Mouse (Mus musculus) heart, adult 11 months (tissue): Measurements from ENCODE around the gene Pparg.

Experiments
- DNase-seq: peaks from one replicate; pipeline ENCODE4 v3.0.0; 2022

The Pparg gene

DNA sequence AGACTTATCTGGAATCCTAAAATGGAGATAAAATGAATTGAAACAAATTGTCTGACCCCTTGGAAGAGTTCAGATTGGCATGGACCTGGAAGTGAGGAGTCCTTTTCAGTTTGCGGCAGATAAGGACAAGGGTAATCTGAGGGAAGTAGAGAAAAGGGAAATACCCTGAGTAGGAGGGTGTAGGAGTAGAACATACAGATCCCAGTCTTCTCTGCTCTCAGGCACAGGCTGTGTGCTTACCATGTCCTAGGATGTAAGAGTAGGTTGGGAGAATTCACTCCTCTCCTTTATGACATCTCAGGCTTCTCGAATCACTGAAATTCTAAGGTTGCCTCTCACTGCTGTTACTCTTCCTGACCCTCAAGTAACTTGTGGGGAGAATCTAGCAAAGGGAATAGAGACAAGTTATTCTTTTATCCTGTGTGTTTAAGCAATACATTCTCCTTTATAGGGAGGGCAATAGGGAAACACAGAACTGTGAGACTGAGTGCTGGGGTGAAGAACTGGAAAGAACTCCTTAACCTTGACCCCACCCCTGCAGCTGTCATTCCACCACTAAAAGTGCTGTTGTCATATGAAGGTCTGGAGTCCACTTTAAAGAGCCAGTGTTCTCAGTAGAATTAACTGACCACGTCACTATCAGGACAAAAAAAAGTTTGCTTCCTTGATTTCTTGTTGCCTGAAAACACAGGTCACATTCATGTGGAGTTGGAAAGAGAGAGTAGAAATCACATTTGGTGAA lies 6.3 kb downstream of the Pparg start:
- DNase-seq, result no peak

DNA sequence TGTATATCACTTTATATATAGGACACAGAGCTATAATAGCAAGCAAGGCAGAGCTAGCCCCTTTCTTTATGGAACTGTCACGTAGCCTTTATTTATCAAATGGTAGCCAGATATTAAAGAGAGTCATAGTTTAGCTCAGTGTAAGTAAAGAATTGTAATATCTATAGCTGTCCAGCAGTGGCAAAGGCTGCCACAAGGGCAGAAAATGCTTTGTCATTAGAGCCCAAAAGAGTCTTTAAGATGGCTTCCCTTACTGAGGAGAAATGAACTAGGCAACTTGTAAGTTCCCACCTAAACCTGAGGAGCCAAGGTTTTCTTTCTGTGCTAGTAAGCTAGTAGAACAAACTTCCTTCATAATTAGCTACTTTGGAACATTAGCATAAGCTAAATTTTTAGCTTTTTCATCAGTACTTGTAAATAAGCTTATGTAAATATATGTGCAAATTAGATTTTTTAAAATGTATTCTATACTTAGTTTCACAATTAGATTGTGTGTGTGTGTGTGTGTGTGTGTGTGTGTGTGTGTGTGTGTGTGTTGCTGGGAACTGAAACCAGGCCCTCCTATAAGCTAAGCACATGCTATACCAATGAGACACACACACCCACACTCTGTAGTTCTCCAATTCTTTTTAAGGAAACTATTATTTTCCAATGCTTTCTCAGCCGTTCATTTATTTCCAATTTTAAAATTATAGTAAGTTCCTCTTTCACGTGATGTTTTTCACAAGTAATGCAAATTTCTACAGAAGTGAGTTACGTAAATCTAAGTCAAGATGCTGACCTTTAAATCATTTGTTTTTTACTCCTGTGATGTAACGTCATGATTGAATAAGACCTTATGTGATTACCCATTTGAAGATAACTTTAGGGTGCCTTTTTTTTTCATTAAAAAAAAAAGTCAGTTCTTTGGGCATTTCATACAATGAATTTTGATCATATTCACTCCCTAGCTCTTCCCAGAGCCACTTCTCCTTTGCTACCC lies 14.4 kb downstream of the Pparg start:
- no peak for DNase-seq

DNA sequence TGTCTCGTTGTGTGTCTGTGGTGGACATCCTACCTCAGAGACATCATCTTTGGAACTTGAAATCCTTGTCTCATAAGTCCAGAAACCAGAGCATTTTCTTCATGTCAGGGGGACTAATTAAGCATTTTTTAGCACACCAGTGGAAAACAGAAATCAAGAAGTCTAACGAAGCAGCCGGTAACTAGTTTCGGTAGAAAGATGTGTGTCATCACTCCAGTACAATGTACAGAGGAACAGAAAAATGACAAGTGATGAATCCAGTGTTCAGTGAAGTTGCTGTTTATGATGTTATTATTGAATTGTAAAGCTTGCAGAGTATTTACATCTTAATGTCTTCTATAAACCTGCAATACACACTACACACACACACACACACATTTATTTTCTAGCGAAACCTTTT lies 19.8 kb downstream of the Pparg start:
- DNase-seq, result no peak

DNA sequence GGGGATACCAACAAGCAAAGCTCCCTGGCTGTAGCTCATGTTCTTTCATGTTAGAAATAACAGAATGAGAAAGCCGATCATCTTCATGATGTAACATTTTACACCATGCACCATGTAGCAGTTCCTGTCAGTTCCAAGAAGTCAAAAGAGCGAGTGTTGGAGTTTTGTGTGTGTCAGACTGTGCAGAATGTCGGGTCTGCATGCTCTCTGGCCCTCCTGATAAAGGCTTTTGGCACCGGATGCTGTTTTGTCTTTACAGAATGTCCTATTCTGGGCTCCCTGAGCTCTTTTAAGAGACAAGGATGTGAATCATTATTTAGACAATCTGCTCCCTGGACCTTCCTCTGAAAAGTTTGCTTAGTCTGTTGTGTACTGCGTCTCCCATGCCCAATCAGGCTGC lies 22.0 kb downstream of the Pparg start:
- DNase-seq, result peak; percentile 96

DNA sequence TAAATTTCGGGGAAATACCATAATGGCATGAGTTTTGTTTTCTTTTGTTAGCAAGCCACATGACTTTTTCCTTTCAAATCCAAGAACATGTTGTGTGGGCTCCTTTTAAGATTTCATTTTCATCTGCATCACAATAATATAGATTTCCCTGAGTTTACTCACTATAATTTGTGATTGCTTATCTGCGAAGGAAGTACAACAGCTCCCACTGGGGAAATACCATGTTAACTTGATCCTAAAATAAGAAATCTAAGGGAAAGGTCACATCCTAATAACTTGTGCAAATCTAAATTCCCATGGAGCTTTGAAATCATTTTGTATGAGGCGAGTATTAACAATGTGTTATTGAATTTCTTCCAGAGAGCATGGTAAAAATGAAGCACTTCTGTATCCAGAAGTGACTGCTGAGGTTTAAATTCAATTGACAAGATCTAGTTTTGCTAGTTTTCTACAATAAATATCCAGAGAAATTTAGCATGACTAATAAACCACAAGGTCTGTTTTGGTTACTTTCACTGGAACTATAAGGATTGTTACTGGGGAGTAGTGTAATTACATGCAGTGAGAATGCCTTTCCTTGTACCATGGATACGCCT lies 29.3 kb downstream of the Pparg start:
- no peak for DNase-seq

DNA sequence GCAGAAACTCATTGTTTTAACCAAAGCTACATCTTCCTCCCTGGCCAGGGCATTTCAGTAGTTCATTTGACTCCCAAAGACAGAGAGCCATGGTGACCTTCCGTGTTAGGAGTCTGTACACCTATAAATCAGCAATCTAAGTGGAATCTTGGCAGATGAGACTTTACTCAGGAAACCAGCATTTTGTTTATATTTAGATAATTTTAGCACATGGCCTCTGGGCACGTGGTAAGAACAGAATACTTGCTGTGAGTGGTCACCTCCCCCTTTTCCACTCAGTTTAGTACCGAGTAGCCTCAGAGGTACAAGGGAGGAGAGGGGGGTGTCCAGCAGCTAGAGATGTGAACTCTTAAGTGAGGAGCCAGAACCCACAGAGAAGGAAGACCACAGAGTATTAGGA lies 36.2 kb downstream of the Pparg start:
- no peak for DNase-seq

DNA sequence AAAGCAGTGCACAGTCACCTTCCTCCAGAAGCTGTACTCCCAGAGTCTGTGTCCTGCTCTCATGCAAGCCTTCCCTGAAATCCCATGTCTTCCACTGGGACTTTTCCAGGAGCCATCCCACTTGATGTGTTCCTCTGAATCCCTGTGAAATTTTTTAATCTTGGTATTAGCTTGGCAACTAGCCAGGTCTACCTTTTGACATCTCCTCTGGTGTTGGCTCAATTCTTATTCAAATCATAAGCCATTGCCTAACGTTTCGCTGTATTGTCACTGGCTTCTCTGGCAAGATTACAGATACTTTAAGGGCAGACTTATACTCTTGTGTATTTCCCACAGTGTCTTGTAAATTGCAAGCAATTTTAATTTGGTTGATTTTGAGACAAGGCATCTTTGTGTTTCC lies 43.6 kb downstream of the Pparg start:
- DNase-seq, result no peak

DNA sequence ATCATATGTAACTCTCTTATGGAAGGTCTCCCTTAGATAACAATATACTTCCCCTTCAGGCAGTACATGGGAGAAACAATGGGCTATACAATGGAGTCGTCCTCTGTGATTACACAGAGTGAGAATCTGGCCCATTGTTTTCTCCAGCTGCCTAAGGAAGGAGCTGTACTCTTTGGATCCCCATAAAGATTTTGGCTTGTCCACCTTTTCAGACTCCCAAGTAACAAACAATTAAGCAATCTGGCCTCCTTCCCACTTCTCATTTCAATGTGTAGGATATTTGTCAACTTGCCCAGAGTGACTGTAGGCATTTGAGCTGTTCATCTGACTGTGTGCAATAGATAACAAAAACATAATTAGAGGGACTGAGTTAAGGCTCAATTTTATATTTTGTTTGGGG lies 50.7 kb downstream of the Pparg start:
- no peak for DNase-seq

DNA sequence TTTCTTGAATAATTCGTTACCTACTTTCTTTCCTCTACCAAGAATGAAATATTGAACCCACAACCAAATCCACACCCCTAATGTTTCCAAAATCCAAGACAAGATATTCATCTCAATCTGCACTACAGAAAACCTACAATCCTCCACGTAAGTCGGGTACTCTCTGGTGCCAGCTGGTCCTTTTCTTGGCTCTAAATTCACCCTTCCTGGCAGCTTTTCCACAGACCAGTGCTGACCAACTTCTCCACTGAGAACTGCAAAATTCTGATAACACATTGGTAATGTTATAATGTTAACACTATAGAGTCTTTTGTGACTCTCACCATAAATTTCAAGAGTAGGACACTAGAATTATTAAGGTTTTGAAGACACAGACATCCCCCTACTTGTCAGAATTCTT lies 57.4 kb downstream of the Pparg start:
- DNase-seq, result no peak

DNA sequence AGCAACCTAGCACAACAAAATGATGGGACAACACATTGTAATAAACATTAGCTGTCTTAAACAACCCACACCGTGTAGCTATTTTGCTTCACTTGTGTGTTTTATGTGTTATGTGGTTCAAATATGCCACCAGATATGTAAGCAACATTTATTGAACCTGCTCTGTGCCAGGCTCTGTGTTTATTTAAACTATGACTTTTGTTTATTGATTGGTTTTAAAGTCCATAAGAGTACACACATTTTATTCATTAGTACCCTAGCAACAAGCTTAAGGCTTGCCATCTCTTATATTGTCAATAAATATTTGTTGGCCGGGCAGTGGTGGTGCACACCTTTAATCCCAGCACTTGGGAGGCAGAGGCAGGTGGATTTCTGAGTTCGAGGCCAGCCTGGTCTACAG lies 58.2 kb downstream of the Pparg start:
- no peak for DNase-seq

DNA sequence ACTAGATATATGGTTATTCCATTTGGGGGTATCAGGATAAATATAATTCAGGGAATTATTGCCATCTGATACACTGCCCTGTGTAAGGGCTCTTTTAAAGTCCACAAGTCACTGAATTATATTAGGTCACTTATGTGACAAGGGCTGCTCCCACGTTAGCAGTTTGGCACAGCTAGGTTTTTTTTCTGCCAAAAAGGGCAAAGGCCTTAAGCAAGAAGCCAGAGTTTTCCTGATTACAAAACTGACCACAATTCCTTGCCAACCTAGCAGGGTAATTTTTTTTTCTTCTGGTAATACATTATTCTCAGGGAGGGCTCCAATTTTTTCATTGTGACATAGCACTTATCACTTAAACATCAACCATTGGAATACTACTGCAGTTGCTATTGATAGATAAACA lies 60.2 kb downstream of the Pparg start:
- peak; percentile 95 for DNase-seq

DNA sequence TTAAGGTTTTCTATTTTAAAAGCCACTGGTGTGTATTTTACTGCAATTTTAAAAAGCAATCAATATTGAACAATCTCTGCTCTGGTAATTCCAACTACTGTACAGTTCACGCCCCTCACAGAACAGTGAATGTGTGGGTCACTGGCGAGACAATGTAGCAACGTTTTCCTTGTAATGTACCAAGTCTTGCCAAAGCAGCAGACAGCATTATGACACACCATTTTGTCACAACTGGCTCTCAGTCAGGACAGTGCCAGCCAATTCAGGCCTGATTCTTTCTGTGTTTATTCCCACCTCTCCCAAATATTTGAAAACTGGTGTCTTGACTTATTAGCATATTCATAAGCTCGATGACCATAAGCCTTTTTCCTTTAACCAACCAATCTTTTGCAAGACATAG lies 60.9 kb downstream of the Pparg start:
- DNase-seq, result no peak

DNA sequence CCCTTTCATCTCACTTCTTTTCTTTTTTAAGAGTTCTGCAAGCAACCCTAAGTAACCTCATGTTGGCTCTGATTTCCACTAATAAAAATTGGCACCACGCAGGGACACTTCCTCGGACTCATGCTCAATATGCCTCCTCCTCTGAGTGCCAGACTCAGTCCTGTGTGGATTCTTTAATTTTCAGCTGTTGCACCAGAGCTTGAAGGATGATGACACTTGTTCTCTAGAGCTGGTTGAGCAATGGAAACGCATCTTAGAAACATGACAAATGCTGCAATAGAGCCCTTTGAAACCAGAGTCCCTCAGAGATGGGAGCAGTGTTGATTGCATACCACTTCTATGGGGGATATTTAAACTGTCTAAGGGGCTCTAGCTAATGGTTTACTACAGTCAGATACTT lies 63.7 kb downstream of the Pparg start:
- DNase-seq, result peak; percentile 92

DNA sequence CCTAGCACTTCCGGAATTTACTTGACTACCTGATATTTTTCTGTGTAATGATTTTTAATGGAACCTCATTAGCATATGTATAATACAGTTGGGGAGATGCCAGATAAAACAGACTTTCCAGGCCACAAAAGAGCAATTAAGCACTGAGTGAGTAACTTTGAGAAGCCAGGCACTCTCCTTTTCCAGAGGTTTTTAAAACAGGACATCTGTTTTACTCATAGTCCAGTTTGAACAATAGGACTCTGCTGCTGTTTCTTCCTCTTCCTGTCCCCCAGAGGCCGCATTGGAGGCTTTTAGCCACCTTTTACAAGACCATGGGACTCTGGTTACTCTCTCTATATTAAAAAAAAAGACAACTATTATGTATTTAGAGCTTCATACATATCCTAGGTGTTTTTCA lies 72.0 kb downstream of the Pparg start:
- DNase-seq, result peak; percentile 96

DNA sequence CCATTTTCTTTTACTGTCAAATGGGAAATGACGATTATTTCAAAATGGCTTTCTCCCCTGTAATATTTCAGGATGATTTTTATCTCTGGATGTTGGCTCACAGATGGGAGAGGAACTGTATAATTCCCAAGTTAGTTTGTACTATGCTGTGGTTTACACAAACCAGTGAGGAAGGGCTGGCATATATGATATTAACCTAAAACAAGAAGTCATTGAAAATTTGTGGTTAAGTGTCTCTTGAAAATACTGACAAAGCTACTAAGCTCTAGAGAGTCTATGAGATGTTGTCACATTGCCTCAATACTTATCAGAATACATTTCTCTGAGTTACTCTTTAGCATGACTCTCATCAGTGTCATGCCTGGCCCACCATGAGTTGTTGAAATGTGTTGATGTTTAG lies 73.3 kb downstream of the Pparg start:
- no peak for DNase-seq

DNA sequence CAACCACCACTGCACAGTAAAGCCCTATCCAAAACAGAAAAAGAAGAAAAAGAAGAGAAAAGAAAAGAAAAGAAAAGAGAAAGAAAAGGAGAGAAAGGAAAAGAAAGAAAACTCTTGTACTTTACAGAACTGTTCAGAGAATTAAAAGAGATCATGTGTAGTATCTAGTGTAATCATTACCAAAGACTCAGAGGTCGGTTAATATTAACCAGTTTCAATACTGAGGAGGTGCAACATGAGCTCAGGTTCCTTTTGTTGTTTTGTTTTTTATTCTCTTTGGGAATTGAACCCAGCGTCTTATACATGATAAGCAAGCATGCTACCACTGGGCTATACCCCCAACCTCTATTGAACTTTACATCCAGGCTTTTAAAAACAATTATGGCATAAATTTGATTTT lies 74.1 kb downstream of the Pparg start:
- no peak for DNase-seq

DNA sequence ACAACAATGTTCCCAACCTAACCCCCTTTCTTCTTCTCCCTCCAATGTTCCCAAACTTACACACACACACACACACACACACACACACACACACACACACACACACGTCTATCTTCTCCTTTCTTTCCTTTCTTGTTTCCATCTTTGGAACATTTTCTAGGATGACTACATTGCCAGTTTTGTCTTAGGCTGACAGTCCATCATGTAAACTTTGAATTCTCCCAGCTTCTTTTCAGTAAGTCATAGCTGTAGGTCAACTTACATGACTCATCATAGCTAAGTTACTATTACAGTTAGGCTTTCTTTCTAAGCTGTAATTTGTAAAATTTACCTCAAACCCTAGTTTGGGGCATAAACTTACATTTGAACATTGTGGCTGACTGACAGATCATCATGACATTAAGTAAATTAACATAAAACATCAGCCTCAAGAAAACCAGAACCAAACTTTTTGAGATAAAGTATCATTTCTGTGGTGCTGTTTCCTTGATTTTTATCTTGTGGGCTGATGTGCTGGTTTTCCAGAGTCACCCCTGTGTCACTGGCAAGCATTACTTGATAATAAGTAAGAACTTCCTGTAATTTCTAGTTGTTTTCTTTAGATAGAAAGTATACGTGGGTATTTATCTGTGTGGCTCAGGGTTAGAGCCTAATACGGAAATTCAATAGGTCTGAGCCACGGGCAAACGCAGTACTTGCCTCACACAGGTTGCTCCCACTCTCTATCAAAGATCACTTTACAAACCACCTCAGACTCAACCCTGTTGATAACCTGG lies 79.7 kb downstream of the Pparg start:
- no peak for DNase-seq

DNA sequence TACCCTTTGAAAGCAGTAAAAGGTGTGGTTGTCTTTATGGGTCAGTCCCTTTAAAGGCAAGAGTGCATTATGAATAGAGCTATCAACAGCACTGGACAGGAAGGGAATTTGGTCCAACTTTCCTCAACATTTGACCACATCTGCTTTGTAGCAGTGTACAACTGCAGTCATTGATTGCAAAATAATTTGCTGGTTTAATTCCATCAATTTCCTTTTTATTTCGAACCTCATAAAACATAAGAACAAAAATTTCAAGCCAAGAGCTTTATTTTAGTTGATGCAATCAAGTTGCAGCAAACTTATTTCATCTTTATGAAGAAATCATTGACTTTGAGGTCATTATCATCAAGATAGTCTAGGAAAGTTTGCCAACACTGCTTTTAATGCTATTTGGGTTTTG lies 91.8 kb downstream of the Pparg start:
- DNase-seq, result no peak

DNA sequence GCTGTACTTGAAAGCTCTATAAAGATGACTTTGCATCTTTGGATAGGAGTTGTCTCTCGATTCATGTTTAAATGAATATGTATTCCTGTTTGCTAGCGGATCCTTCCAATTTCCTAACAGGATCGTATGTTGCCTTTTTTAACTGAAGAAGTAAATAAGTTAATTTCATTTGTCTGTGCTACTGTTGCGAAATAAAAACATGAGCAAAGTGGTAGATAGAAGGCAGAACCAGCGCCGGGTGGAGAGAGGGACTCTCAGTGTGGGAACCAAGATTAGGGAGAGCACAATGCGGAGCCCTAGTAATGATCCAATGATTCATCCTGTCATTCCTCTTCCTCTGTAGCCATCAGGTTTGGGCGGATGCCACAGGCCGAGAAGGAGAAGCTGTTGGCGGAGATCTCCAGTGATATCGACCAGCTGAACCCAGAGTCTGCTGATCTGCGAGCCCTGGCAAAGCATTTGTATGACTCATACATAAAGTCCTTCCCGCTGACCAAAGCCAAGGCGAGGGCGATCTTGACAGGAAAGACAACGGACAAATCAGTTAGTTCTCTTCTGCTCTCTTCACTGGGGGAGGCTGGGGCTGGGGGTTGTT lies 102.1 kb downstream of the Pparg start:
- DNase-seq, result peak; percentile 99

DNA sequence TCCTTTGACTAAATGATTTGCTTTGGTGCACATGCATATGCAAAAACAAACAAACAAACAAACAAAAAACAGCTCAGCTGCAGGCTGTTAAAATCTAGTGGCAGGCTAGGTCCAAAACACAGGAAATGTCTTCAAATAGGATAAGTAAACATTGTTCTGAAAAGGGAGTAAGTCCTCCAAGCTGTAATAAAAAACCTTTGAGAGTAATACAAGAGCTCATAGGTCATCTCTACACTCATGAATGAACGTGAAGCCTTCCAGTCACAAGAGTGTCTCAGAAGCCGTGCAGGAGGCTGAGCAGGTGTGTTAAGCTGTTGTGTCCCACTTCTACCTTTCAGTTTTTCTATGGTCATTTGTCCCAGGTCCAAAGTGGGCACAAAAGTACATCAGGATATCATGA lies 102.6 kb downstream of the Pparg start:
- DNase-seq, result no peak

DNA sequence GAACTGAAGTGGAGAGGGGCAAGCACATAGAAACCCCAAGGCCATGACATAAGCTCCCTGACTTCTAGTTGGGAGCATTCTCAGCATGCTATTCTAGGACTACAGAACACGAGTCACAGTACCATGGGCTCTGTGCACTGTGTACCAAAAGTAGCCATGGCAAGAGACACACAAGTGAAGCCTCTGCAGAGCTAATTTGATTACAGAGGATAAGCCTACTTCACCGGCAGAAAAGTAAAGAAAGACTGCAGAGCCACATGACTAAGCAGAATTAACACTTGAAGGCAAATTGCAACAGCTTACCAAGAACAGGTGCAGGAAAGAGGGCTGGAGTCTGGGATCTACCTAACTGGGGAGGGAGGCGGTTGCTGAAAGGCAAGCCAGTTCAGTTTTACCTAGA lies 103.9 kb downstream of the Pparg start:
- DNase-seq, result peak; percentile 80

DNA sequence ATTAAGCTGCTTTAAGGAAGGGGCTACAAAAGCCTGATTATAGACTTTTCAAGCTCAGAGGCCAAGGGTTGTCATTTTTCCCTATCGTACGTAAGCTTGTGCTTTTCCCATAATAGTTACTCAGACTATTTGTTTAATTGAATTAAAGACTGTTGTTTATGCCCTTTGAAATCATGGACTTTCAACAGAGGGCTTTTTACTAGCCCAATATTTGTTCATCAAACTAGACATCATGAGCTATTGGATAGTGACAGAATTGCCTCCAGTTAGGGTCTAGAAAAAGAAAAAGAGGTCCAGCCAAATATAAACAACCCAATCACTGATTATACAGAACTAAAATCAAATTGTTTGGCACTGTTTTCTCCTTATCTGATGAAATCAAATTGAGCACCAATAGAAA lies 104.7 kb downstream of the Pparg start:
- peak; percentile 31 for DNase-seq

DNA sequence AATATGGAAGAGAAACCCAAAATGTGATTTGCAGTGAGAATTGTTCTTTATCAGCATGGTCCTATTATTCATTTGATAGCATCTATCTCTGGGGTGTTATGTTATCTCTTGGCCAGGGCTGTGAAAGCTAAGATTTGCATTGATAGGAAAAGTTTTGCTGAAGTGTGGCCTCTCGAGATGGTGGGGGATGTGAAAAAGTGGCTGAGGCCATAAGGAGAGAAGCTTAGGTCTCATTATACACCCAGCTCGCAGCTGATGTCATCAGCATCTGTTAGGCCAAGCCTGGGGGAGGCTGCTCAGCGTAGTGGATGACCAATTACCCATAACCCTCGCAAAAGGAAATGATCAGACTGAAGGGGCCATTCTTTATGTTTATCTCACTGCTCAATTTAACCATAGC lies 105.1 kb downstream of the Pparg start:
- peak; percentile 45 for DNase-seq
